Mouse (Mus musculus): Measurements from ENCODE around the gene Nfu1.

Gene Nfu1

GRCm38 (mm10) chr6:87070641-87071040 is 61.6 kb downstream of the Nfu1 start:
- DNase-seq (ENCODE audit: low read depth, low spot score): no peak

GRCm38 (mm10) chr6:87072759-87073158 is 63.7 kb downstream of the Nfu1 start:
- no peak for DNase-seq (ENCODE audit: low read depth, low spot score)

- no peak for DNase-seq (ENCODE audit: low read depth, low spot score)
Observed at GRCm38 (mm10) chr6:87075092-87075685, 66.2 kb downstream of the Nfu1 start.
